Mouse (Mus musculus) limb, embryonic 14.5 days (tissue): ENCODE data around the gene Kif13a. TPM values are rescaled to one million over a fixed set of nuclear protein-coding genes. Genes with fewer than 3 reads are reported as not detected.

Experiments used
- ATAC-seq: fragments of 200-750 bp; cut with Nextera tagmentation; 2 replicates; pipeline ENCODE4 v1.8.0; 2017; ENCODE audit warnings: low read depth, moderate number of reproducible peaks, moderate TSS enrichment; ENCODE audit not compliant: low FRiP score
- DNase-seq: peaks from one replicate; pipeline ENCODE4 v3.0.0-alpha.2; 2015; ENCODE audit warnings: low spot score
- H3K27ac ChIP-seq: fragments of 300-500 bp; sonication (generic); replicated peaks from 2 replicates; pipeline ENCODE4 v1.5.1; 2014; ENCODE audit warnings: low read depth, mild to moderate bottlenecking, low read length, moderate library complexity, mixed read lengths
- H3K27me3 ChIP-seq: fragments of 300-500 bp; sonication (generic); 2 replicates; pipeline ENCODE4 v1.6.1; 2014; ENCODE audit warnings: low read length, mixed read lengths; ENCODE audit not compliant: control insufficient read depth, insufficient read depth
- H3K36me3 ChIP-seq: fragments of 300-500 bp; sonication (generic); 2 replicates; pipeline ENCODE4 v1.6.1; 2014; ENCODE audit warnings: mild to moderate bottlenecking, low read length, moderate library complexity, mixed read lengths; ENCODE audit not compliant: control insufficient read depth, insufficient read depth
- H3K4me1 ChIP-seq: fragments of 300-500 bp; sonication (generic); 2 replicates; pipeline ENCODE4 v1.6.1; 2014; ENCODE audit warnings: antibody characterized with exemption, low read length, mixed read lengths; ENCODE audit not compliant: control insufficient read depth, insufficient read depth
- H3K4me2 ChIP-seq: fragments of 300-500 bp; sonication (generic); replicated peaks from 2 replicates; pipeline ENCODE4 v1.6.1; 2014; ENCODE audit warnings: low read depth, mild to moderate bottlenecking, low read length, moderate library complexity; ENCODE audit not compliant: severe bottlenecking
- H3K4me3 ChIP-seq: fragments of 300-500 bp; sonication (generic); replicated peaks from 2 replicates; pipeline ENCODE4 v1.5.1; 2014; ENCODE audit warnings: low read length
- H3K9ac ChIP-seq: fragments of 300-500 bp; sonication (generic); 2 replicates; pipeline ENCODE4 v1.6.1; 2014; ENCODE audit warnings: mild to moderate bottlenecking, low read depth, low read length, moderate library complexity; ENCODE audit not compliant: severe bottlenecking
- H3K9me3 ChIP-seq: fragments of 300-500 bp; sonication (generic); 2 replicates; pipeline ENCODE4 v1.6.1; 2016; ENCODE audit warnings: low read length; ENCODE audit not compliant: control insufficient read depth
- POLR2A ChIP-seq: fragments of 200-500 bp; IDR thresholded peaks from 2 replicates; pipeline ENCODE4 v1.8.0; 2012; ENCODE audit warnings: inconsistent platforms, mild to moderate bottlenecking, moderate library complexity, borderline replicate concordance; ENCODE audit not compliant: insufficient read depth, insufficient read length; ENCODE audit errors: extremely low read depth
- WGBS: fragments of 180-500 bp; shearing (Covaris S2); extraction: QIAGEN DNeasy Blood & Tissue Kit; methylation state at CpG from one replicate; pipeline ENCODE4 v1.1.7; 2014; 5-methylcytosine and 5-hydroxymethylcytosine counted together
- polyA plus RNA-seq, 2 experiments: library from polyadenylated mRNA; depleted of rRNA in 1 of 2; stranded (reverse) in 1 of 2; unstranded in 1 of 2; fragments of >200 nt; fragmentation: Nextera tagmentation in 1 of 2; extraction: Ambion mirVana in 1 of 2; gene quantifications; 2 replicates each; pipeline versions ENCODE4 v1.2.1 to v1.2.3; 2012 to 2014

The Kif13a gene
- polyA plus RNA-seq, 2 experiments = 27.6 to 28.7 TPM

- DNase-seq = no peak
- TF ChIP-seq POLR2A = no peak
- Histone ChIP-seq H3K4me3 (no peak overlapping the region), H3K27ac (no peak overlapping the region), H3K9me3 (no peaks in the 10 kb centered on the region), H3K4me1 (peaks cover 4% of the 10 kb centered on the region), H3K27me3 (no peaks in the 10 kb centered on the region), H3K36me3 (no peaks in the 10 kb centered on the region), H3K9ac (no peak overlapping the region), H3K4me2 (no peak overlapping the region)
- whole genome bisulfite sequencing = 79% methylated on average over 4 of the region's 4 CpGs
- ATAC-seq = no peak
These were observed 192.2 kb downstream of the Kif13a start for GRCm38 (mm10) chr13:46737482-46737881.

- peak overlapping the region; percentile 59 for H3K9ac ChIP-seq
- H3K36me3 ChIP-seq = no peaks in the 10 kb centered on the region
- ATAC-seq (no peak; the same call in 1 of the 2 replicates), DNase-seq (no peak)
- peaks cover 4% of the 10 kb centered on the region for H3K4me1 ChIP-seq
- H3K4me3 ChIP-seq = peak overlapping the region; percentile 49
- H3K9me3 ChIP-seq = no peaks in the 10 kb centered on the region
- H3K27me3 ChIP-seq = no peaks in the 10 kb centered on the region
- H3K4me2 ChIP-seq = peak overlapping the region; percentile 94
- WGBS = 2% methylated on average over 12 of the region's 12 CpGs
- H3K27ac ChIP-seq = peak overlapping the region; percentile 35; the same call in 1 of the 2 replicates
- TF ChIP-seq POLR2A = no peak
These were observed 193.2 kb downstream of the Kif13a start for GRCm38 (mm10) chr13:46736479-46736865.

DNA sequence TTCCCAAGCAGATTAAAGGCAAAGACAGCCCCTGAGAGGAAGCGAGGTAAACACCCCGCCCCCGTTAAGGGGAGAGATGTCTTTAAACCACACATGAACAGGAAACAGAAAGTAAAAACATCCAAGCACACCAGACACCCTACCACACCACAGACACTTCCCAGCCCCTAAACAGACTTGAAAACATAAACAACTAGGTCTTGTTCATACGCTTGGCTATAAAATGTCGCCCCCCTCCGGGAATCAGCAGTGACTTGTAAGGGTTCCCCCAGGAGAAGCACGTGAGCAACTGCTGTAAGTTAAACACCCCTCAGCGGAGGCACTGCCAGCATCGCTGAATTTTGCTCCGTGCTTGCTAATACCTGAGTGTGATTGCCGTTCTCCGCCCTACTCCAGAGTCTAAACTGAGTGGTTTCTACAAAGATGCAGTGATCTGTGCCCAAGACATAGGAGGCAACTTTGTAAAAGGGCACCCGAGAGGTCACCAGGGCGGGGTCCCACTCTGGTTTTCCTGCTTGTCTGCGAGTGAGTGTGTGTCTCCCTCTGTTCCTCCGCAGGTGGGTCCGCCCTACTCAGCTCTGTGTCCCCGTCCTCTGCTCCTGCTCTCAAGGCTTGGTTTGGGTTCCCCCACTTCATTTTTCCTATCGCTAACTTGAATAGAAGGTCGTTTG is 193.7 kb downstream of the Kif13a start:
- peak; percentile 54 for DNase-seq
- Histone ChIP-seq H3K4me1 (peaks cover 4% of the 10 kb centered on the region), H3K9me3 (no peaks in the 10 kb centered on the region), H3K9ac (peak overlapping the region; percentile 59), H3K27ac (peak overlapping the region; percentile 35; the same call in 1 of the 2 replicates), H3K36me3 (no peaks in the 10 kb centered on the region), H3K4me3 (peak overlapping the region; percentile 49), H3K27me3 (no peaks in the 10 kb centered on the region), H3K4me2 (peak overlapping the region; percentile 94)
- ATAC-seq = peak; percentile 55; the same call in 1 of the 2 replicates
- no peak for TF ChIP-seq POLR2A
- WGBS = under 1% methylated on average over 20 of the region's 20 CpGs

- peak overlapping the region; percentile 59; the same call in 1 of the 2 replicates for H3K9ac ChIP-seq
- no peaks in the 10 kb centered on the region for H3K36me3 ChIP-seq
- WGBS = 36% methylated on average over 11 of the region's 11 CpGs
- no peaks in the 10 kb centered on the region for H3K9me3 ChIP-seq
- H3K4me1 ChIP-seq = peaks cover 4% of the 10 kb centered on the region
- H3K27me3 ChIP-seq = no peaks in the 10 kb centered on the region
- peak overlapping the region; percentile 49 for H3K4me3 ChIP-seq
- DNase-seq (no peak), ATAC-seq (no peak)
- peak overlapping the region; percentile 94 for H3K4me2 ChIP-seq
- no peak overlapping the region for H3K27ac ChIP-seq
- no peak for TF ChIP-seq POLR2A
These were observed 194.4 kb downstream of the Kif13a start for GRCm38 (mm10) chr13:46735219-46735807.

GRCm38 (mm10) chr13:46729998-46730397 is 199.7 kb downstream of the Kif13a start:
- WGBS = 66% methylated on average over 2 of the region's 2 CpGs
- H3K4me3 ChIP-seq = no peak overlapping the region
- H3K27ac ChIP-seq = no peak overlapping the region
- no peaks in the 10 kb centered on the region for H3K36me3 ChIP-seq
- no peaks in the 10 kb centered on the region for H3K27me3 ChIP-seq
- no peaks in the 10 kb centered on the region for H3K9me3 ChIP-seq
- ATAC-seq (no peak), DNase-seq (no peak)
- H3K4me2 ChIP-seq = no peak overlapping the region
- peaks cover 11% of the 10 kb centered on the region for H3K4me1 ChIP-seq
- no peak overlapping the region for H3K9ac ChIP-seq
- no peak for TF ChIP-seq POLR2A
